Mouse (Mus musculus) retina, postnatal 1 day (tissue): ENCODE data around the gene Ppy.

ENCODE experiments used
- DNase-seq: peaks from one replicate; pipeline ENCODE4 v3.0.0-alpha.2; 2012

The Ppy gene

DNA sequence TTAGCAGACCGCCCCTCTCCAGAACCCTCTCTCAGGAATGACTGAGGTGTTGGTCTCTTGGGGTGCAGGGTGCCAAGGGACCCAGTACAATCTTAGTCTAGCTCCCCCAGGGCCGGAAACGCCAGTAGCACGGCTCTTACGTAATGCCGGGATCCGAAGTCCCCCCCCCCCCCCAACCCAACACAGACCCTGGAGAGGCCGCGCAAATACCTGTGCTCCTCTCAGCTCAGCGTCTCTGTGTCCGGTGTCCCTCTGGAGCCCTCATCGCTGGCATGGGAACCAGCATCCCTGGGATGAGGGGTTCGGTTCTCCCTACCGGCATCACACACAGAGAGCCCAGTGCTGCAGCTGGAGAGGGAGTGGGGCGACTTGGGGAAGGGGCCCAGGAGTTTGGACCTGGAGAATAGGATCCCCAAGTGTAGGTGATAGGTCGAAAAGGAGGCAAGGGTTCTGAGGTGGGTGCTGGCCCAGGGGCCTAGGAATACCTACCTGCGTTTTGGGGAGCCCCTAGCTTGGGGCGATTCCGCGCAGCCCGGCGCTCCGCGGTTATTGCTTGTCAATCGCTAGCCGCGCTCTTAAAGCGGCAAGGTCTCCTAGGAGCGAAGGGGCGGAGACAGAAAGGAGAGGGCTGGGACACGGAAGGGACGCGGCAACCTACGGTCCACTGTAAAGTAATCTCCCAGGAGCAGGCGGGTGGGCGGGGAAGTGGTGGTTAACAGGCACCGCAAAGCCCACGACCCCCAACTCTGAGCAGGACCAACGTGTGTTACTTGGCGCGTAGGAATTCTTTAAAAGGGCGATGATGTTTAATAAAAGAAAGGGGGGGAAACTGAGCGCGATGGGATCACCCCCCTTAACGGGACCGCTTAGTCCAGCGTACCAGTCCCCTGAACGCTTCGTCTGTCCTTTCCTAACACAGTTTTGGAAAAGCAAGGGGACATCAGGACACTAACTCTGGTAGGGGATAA, 12.9 kb downstream of the Ppy start, which contains the start of gene Mpp2:
Gene Mpp2 (minus strand): TSS at position 585 of the 968 bp plus-strand sequence.
- peak; percentile 88 for DNase-seq

GRCm38 (mm10) chr11:102087081-102087751, 13.9 kb downstream of the Ppy start:
- DNase-seq = peak; percentile 94

- peak; percentile 89 for DNase-seq
These were observed 14.8 kb downstream of the Ppy start for GRCm38 (mm10) chr11:102086331-102086730.

DNA sequence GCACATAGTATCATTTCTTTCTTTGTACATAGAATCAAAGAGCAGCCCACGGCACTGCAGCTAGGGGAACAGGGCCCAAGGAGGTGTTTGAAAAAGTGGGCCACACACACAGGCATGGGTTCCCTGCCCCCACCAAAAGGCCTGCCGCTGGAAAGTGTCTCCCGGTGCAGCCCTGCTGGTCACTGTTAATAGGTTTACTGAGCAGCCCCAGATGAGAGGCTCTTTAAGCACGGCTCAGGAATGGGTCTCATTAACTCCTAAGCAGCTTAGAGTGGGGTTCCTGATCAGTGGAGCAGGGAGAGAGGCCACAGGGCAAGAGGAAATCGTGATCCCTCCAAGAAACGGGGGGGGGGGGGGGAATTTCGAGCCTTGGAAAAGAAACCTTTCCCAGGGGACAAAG, 17.0 kb downstream of the Ppy start:
- DNase-seq = peak; percentile 85

GRCm38 (mm10) chr11:102083193-102083592, 17.9 kb downstream of the Ppy start:
- DNase-seq = peak; percentile 49

DNA sequence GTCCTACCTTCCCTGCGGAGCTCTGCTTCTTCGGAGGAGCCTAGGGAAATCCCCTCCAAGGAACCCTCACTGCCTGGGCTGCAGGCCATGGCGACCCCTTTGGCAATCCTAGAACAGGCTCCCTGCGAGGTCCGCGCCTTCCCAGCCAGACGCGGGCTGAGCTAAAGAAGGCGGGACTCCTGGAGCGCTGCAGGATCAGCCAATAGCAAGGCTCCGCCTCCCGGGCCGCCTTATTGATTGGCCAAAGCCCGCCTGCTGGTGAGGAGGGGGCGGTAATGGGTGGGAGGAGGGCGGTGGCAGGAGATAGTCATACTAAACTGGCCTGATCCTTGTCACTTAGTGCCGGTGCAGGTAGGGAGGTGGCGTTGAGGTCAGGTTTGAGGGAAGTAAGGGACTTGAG, 18.8 kb downstream of the Ppy start:
- peak; percentile 93 for DNase-seq

DNA sequence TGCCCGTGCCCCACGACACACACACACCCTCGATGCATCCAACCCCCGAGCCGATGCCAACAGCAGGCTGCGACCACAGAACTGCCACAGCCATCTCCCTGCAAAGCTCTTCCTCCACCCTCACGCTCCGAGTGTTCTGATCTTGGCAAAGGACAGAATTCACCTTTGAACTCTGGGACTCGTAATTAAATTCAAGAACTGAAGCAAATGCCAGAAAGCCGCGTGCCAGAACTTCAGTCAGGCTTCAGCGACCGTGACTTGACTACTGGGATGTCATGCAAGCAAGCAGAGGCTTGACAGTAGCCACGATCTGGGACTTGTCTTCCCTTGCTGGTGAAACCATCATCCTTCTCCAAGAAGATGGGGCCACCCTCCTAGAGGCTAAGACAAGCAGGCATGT, 27.4 kb downstream of the Ppy start:
- DNase-seq = no peak

- no peak for DNase-seq
These were observed 28.4 kb downstream of the Ppy start for GRCm38 (mm10) chr11:102072729-102073128.

DNA sequence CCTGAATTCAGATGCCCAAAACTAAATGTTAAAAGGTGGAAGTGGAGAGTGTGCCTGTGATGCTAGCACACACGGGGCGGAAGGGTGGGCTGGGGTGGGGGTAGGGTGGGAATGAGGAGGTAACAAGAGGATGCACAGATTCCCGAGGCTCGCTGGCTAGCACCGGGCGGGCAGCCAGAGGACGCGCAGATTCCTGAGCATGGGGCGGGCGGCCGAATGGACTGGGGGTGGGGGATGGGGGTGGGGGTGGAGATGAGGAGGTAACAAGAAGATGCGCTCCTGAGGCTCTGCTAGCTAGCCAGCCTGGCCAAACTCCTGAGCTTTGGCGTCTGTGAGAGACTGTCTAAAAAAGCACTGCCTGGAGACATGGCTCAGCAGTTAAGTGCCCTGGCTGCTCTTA, 30.7 kb downstream of the Ppy start:
- peak; percentile 30 for DNase-seq

DNA sequence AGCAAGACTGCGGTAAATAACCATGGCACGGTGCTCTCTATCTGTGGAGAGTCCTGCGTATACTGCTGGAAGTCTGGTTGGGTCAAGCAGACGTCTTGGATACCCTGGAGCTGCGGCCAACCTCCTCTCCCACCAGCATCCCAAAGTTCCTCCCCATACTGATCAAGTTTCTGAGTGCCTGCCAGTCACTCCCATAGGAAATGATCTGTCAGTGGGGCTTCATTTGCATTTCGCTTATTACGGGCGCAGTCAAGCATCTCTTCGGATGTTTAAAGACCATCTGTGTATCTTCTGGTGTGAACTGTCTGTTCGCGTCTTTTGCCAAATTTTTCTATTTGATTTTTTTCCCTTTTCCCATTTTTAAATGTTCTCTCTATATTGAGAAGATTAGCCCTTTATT, 31.5 kb downstream of the Ppy start:
- DNase-seq = no peak

DNA sequence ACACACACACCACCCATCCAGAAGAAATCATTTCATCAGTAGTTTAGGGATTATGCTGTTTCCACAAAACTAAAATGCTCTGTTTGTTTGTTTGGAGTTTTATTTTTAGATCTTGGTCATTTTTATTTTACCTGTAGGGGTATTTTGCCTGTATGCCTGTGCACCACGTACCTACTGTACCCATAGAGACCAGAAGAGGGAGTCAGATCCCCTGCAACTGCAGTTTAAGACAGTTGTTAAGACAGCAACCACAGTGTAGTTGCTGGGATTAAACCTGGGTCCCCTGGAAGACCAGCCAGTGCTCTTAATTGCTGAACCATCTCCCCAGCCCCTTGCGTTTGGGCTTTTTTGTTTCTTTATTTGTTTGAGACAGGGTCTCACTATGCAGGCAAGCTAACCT, 32.1 kb downstream of the Ppy start:
- peak; percentile 35 for DNase-seq

DNA sequence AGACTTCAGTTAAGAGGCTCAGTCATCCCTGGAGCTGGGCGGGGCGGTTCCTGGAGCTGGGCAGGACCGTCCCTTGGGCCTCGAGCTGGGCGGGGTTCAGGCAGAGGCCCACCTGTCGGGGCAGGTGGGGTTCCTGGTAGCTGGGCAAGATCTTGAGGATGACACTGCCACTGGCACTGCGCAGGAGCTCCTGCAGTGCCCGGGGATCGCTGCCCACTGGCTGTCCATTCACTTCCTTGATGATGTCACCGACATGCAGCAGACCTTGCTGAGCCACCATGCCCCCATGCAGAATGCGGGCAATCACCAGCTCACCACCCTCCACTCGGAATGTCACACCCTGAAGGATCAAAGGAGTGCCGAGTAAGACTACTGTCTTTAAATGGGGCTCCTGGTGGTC, 38.0 kb downstream of the Ppy start:
- DNase-seq = no peak

DNA sequence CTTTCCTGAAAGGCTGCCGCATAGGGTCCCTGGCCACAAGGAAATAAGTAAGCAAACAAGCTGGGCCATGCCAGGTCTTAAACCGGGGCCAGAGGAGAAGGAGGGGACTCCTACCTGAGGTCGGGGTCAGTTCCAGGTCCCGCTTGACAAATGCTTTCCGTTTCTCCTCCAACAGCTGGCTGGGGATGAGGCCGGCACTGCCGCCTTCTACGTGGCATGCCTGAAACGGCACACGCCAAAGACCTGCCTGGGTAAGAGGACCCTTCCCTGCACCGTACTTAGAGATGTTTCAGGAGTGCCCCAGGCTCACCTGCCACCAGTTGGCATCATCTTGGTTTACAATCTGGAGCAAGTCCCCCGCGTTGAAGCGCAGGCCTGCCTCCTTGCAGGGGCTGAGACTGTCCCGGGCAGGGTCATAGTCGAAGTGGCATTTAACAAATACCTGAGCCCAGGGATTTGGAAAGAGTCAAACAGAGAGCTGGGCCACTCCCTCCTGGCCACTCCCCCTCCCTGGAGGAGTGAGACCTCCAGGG, 39.1 kb downstream of the Ppy start:
- DNase-seq = no peak

- DNase-seq = peak; percentile 86
These were observed 39.7 kb downstream of the Ppy start for GRCm38 (mm10) chr11:102061236-102061940.

DNA sequence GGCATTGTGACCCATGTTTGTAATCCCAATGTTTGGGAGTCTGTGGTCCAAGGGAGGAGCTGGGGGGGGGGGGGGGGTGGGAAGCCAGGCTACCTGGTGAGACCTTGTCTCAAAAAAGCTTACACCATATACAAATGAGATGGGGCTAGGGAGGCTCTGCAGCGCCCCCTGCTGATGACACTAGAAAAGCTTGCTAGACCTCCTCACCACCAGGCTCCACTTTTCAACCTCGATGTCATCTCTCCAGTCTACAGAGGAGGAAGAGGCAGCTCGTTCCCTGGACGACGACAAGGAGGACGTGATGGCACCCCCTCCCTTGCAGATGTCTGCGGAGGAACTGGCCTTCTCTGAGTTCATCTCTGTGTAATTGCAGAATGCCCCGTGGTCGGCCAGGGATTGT, 47.3 kb downstream of the Ppy start:
- DNase-seq = peak; percentile 73

DNA sequence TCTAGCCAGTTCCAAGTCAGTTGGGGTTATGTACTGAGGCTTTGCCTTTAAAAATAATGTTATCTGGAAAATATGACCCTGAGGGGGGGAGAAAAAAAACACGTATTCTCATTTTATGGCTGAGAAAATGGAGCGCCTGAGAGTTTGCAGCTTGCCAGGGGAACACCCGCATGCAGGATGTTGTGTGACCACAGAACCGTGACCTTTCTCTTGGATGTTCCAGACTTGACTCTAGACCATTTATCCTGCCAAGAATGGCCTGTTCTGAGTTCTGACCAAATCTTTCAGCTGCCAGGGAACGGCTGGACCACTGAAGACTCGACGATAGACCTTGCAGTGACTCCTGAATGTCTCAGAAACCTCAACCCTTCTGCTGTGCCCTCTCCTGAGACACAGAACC, 47.9 kb downstream of the Ppy start:
- DNase-seq = no peak

DNA sequence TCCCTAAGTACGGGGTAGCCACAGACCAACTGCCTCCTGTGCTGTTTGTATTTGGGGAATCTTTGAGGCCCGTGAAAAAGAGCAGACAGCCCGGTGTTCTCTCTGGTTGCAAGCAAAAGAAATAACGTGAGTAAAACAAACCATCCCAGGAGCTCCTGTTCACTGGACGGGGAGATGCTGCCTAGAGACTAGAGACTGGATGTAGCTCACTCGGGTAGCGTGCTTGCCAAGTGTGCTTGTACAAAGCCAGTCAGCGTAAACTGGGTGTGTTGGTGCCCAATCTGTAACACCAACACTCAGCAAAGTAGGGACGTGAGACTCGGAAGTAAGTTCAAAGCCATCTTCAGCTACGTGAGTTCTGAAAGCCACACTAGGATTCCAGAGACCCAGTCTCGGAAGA, 48.4 kb downstream of the Ppy start:
- no peak for DNase-seq

- no peak for DNase-seq
These were observed 49.2 kb downstream of the Ppy start for GRCm38 (mm10) chr11:102051954-102052353.

DNA sequence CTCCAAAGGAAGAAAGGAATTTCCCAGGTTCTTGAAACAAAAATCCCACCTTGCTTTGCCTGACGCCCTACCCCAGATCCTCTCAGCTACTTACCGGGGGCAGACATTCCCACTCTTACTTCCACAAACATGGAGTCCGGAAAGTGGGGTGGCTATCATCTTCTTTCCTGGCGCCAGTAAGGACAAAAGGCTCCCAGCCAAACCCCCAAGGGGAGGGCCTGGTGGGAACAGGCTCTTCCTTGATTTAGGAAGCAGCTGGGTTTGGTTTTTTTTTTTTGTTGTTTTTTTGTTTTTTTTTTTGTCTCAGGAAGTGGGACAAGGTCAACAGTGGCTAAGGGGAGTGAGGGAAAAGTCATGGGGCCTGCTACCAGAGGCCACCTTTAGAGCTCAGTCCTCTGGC, 49.6 kb downstream of the Ppy start:
- DNase-seq = no peak
